Comparison of ENCODE assay signal across 10 mouse cellular contexts in the genomic region with DNA sequence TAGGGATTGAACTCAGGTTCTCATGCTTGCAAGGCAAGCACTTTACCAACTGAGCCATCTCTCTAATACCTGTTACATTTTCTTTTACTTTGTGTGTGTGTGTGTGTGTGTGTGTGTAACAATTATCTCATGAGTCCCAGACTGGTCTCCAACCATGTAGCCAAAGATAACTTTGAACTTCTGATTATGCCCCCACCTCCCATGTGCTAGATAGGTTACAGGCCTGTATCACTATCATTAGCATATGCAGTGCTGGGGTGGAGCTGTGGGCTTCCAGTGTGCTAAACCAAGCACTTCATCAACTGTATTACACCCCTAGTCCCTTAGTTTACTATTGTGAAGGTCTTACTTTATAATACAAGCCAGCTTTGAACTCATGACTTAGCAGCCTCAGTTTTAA. TPM values are rescaled to one million over a fixed set of nuclear protein-coding genes. Genes with fewer than 3 reads are reported as not detected.
DNase-seq lines count a peak whose midpoint lies in the region; ATAC-seq and TF ChIP-seq lines count a peak whose summit lies in the region.
"Had no signal": no experiment of that assay in that cellular context is flagged by ENCODE, and none has a peak within 500 bp of the region (broad histone marks: within the 10 kb centered on the region; RNA-seq: fewer than 3 reads in every experiment).

No protein-coding gene starts in this region.

- no peaks in the 10 kb centered on the region for H3K27me3 ChIP-seq in lung, embryonic 14.5 days (ENCODE audit: insufficient read depth, low read length)
- no peaks in the 10 kb centered on the region for H3K27me3 ChIP-seq in embryonic facial prominence, embryonic 12.5 days
- no peaks in the 10 kb centered on the region for H3K27me3 ChIP-seq in limb, embryonic 12.5 days
- H3K27me3 ChIP-seq in midbrain, postnatal 0 days (ENCODE audit: insufficient read depth, low read length), result no peaks in the 10 kb centered on the region

- peak overlapping the region; percentile 89 for H3K4me2 ChIP-seq in lung, embryonic 14.5 days
- peak overlapping the region; percentile 82 for H3K4me2 ChIP-seq in embryonic facial prominence, embryonic 12.5 days (replicated peaks)
- peak overlapping the region; percentile 81 for H3K4me2 ChIP-seq in limb, embryonic 12.5 days
- peak overlapping the region; percentile 74; the same call in 1 of the 2 replicates for H3K4me2 ChIP-seq in midbrain, postnatal 0 days (ENCODE audit: low read depth, low read length, poor library complexity, severe bottlenecking)

- no peak for TF ChIP-seq CTCF in lung, embryonic 14.5 days (IDR thresholded peaks at IDR 0.05; ENCODE audit: low read depth)
- no peak for TF ChIP-seq CTCF in lung, adult 2 months (IDR thresholded peaks at IDR 0.05; ENCODE audit: insufficient read depth, low read length)
- TF ChIP-seq CTCF in midbrain, postnatal 0 days (IDR thresholded peaks at IDR 0.05), result no peak

- H3K27ac ChIP-seq in lung, embryonic 14.5 days (ENCODE audit: low read depth), result no peak overlapping the region
- H3K27ac ChIP-seq in embryonic facial prominence, embryonic 12.5 days, result no peak overlapping the region
- H3K27ac ChIP-seq in limb, embryonic 12.5 days, result no peak overlapping the region
- H3K27ac ChIP-seq in midbrain, postnatal 0 days (ENCODE audit: low read depth, low read length), result no peak overlapping the region
- H3K27ac ChIP-seq: macrophage had no signal

- H3K9me3 ChIP-seq in lung, embryonic 14.5 days (ENCODE audit: low read depth, low read length), result peaks cover 28% of the 10 kb centered on the region
- H3K9me3 ChIP-seq in embryonic facial prominence, embryonic 12.5 days, result peaks cover 15% of the 10 kb centered on the region
- H3K9me3 ChIP-seq in limb, embryonic 12.5 days, result peaks cover 26% of the 10 kb centered on the region
- H3K9me3 ChIP-seq in midbrain, postnatal 0 days (ENCODE audit: low read length), result peaks cover 7% of the 10 kb centered on the region; the same call in 1 of the 2 replicates

- H3K4me1 ChIP-seq in lung, embryonic 14.5 days (ENCODE audit: insufficient read depth), result 0 out of 2 replicates have a peak, but pooled peaks cover 6% of the 10 kb centered on the region
- H3K4me1 ChIP-seq in lung, adult 2 months (ENCODE audit: control insufficient read depth, insufficient read depth, low read length), result peaks cover 9% of the 10 kb centered on the region
- peaks cover 14% of the 10 kb centered on the region for H3K4me1 ChIP-seq in embryonic facial prominence, embryonic 12.5 days
- peaks cover 11% of the 10 kb centered on the region for H3K4me1 ChIP-seq in limb, embryonic 12.5 days (replicated peaks)
- H3K4me1 ChIP-seq in midbrain, postnatal 0 days (ENCODE audit: insufficient read depth, low read length), result peaks cover 11% of the 10 kb centered on the region; the same call in 1 of the 2 replicates

- TF ChIP-seq POLR2A in lung, adult 2 months (IDR thresholded peaks at IDR 0.05; ENCODE audit: borderline replicate concordance, extremely low read depth, low read depth, low read length), result no peak

- no peak for DNase-seq in lung, embryonic 14.5 days
- no peak for DNase-seq in lung, adult 2 months
- DNase-seq in midbrain, postnatal 0 days (ENCODE audit: low spot score), result no peak
- no peak for DNase-seq in layer of hippocampus, postnatal 25 days (ENCODE audit: extremely low spot score in 1 of 2, low spot score in 1 of 2)
- DNase-seq in adrenal gland, adult (ENCODE audit: inconsistent age in 2 of 2, low spot score in 1 of 2), result no peak
- DNase-seq: cerebellum, adult 9-11 months had no signal

- ATAC-seq in lung, embryonic 14.5 days (ENCODE audit: insufficient read depth), result no peak
- ATAC-seq in embryonic facial prominence, embryonic 12.5 days (ENCODE audit: insufficient number of reproducible peaks, insufficient read depth, low FRiP score, low TSS enrichment), result no peak
- ATAC-seq in limb, embryonic 12.5 days (ENCODE audit: insufficient number of reproducible peaks, insufficient read depth, low FRiP score, low TSS enrichment, low read depth), result no peak
- no peak for ATAC-seq in midbrain, postnatal 0 days (ENCODE audit: low FRiP score)
- no peak for ATAC-seq in frontal cortex, adult (ENCODE audit: low TSS enrichment)

- peak overlapping the region; percentile 93 for H3K4me3 ChIP-seq in lung, embryonic 14.5 days (ENCODE audit: low read depth, low read length)
- no peak overlapping the region for H3K4me3 ChIP-seq in lung, adult 2 months (replicated peaks; ENCODE audit: extremely low read depth, low read depth, low read length)
- H3K4me3 ChIP-seq in embryonic facial prominence, embryonic 12.5 days, result 0 out of 2 replicates have a peak overlapping the region, but pooled peaks have one; percentile 98
- H3K4me3 ChIP-seq in limb, embryonic 12.5 days (replicated peaks), result no peak overlapping the region
- H3K4me3 ChIP-seq in midbrain, postnatal 0 days (ENCODE audit: low read depth, low read length), result no peak overlapping the region

- H3K9ac ChIP-seq in lung, embryonic 14.5 days, result peak overlapping the region; percentile 92
- H3K9ac ChIP-seq in embryonic facial prominence, embryonic 12.5 days, result no peak overlapping the region
- no peak overlapping the region for H3K9ac ChIP-seq in limb, embryonic 12.5 days (replicated peaks)
- H3K9ac ChIP-seq in midbrain, postnatal 0 days (replicated peaks; ENCODE audit: low read length, poor library complexity, severe bottlenecking), result no peak overlapping the region

- peaks cover 30% of the 10 kb centered on the region for H3K36me3 ChIP-seq in lung, embryonic 14.5 days (ENCODE audit: insufficient read depth)
- peaks cover 29% of the 10 kb centered on the region for H3K36me3 ChIP-seq in embryonic facial prominence, embryonic 12.5 days
- H3K36me3 ChIP-seq in limb, embryonic 12.5 days, result peaks cover 43% of the 10 kb centered on the region
- H3K36me3 ChIP-seq in midbrain, postnatal 0 days (ENCODE audit: insufficient read depth, low read length), result peaks cover 12% of the 10 kb centered on the region

RNA-seq across cellular contexts. Expression of gene Orc2, which starts 1.8 kb away (rescaled TPM):
- 38.0 and 40.8 TPM in 2 replicates for polyA plus RNA-seq in lung, embryonic 14.5 days (2014; fragmentation: Nextera tagmentation; extraction: Ambion mirVana)
- polyA plus RNA-seq in lung, adult 2 months (2012; rRNA removed), result 9.4 and 9.8 TPM in 2 replicates
- 39.8 and 40.4 TPM in 2 replicates for polyA plus RNA-seq in embryonic facial prominence, embryonic 12.5 days (2016; fragmentation: Nextera tagmentation; extraction: Ambion mirVana)
- polyA plus RNA-seq in limb, embryonic 12.5 days (2016; fragmentation: Nextera tagmentation; extraction: Ambion mirVana), result 41.6 and 48.1 TPM in 2 replicates
- 45.1 and 84.8 TPM in 2 replicates for total RNA-seq in midbrain, postnatal 0 days (2014; rRNA removed)
- polyA plus RNA-seq in midbrain, postnatal 0 days (2015; fragmentation: Nextera tagmentation; extraction: Ambion mirVana), result 13.5 and 16.1 TPM in 2 replicates
- 10 to 100 TPM; 25.0 to 25.6 TPM for total RNA-seq in layer of hippocampus, postnatal 25 days (2021)

RNA-seq across cellular contexts. Expression of gene Ppil3, which starts 57.8 kb away (rescaled TPM):
- polyA plus RNA-seq in lung, embryonic 14.5 days (2014; fragmentation: Nextera tagmentation; extraction: Ambion mirVana), result 51.1 and 61.5 TPM in 2 replicates
- polyA plus RNA-seq in lung, adult 2 months (2012; rRNA removed), result 9.8 and 15.0 TPM in 2 replicates
- 53.4 and 59.4 TPM in 2 replicates for polyA plus RNA-seq in embryonic facial prominence, embryonic 12.5 days (2016; fragmentation: Nextera tagmentation; extraction: Ambion mirVana)
- 56.3 and 56.7 TPM in 2 replicates for polyA plus RNA-seq in limb, embryonic 12.5 days (2016; fragmentation: Nextera tagmentation; extraction: Ambion mirVana)
- 19.9 and 21.9 TPM in 2 replicates for total RNA-seq in midbrain, postnatal 0 days (2014; rRNA removed)
- polyA plus RNA-seq in midbrain, postnatal 0 days (2015; fragmentation: Nextera tagmentation; extraction: Ambion mirVana), result 40.4 and 44.2 TPM in 2 replicates
- 10 to 100 TPM; 26.8 to 27.3 TPM for total RNA-seq in layer of hippocampus, postnatal 25 days (2021)

RNA-seq across cellular contexts. Expression of gene Nif3l1, which starts 58.2 kb away (rescaled TPM):
- polyA plus RNA-seq in lung, embryonic 14.5 days (2014; fragmentation: Nextera tagmentation; extraction: Ambion mirVana), result 53.0 and 53.8 TPM in 2 replicates
- polyA plus RNA-seq in lung, adult 2 months (2012; rRNA removed), result 13.9 and 19.2 TPM in 2 replicates
- polyA plus RNA-seq in embryonic facial prominence, embryonic 12.5 days (2016; fragmentation: Nextera tagmentation; extraction: Ambion mirVana), result 56.0 and 56.8 TPM in 2 replicates
- polyA plus RNA-seq in limb, embryonic 12.5 days (2016; fragmentation: Nextera tagmentation; extraction: Ambion mirVana), result 59.6 and 60.2 TPM in 2 replicates
- total RNA-seq in midbrain, postnatal 0 days (2014; rRNA removed), result 28.7 and 39.8 TPM in 2 replicates
- polyA plus RNA-seq in midbrain, postnatal 0 days (2015; fragmentation: Nextera tagmentation; extraction: Ambion mirVana), result 39.1 and 39.6 TPM in 2 replicates
- 10 to 100 TPM; 22.1 to 22.7 TPM for total RNA-seq in layer of hippocampus, postnatal 25 days (2021)

Comparison
In these comparisons a context has a peak if more than half of its experiments do, and no peak if none do; other contexts are left out.
1. H3K4me3 ChIP-seq: peak in lung, embryonic 14.5 days (single experiment) and embryonic facial prominence, embryonic 12.5 days (single experiment); none in lung, adult 2 months (single experiment), limb, embryonic 12.5 days (single experiment) and midbrain, postnatal 0 days (single experiment).
2. Peak in every context shown above with its lines, with median percentiles within 50 percentile points of each other: H3K4me2 ChIP-seq.